Mouse (Mus musculus): Measurements from ENCODE around the gene Chrna1. TPM values are rescaled to one million over a fixed set of nuclear protein-coding genes. Genes with fewer than 3 reads are reported as not detected.
A peak's percentile ranks its signal among the peaks of the same experiment; 100 is the strongest.

Gene Chrna1
- polyA plus RNA-seq, 1 experiment from 2014 or later, result 0.20 TPM

- ATAC-seq, result no peak
- peak overlapping the region; percentile 9; the same call in 1 of the 2 replicates for H3K4me2 ChIP-seq (ENCODE audit: low read length)
- no peaks in the 10 kb centered on the region for H3K9me3 ChIP-seq (ENCODE audit: control insufficient read depth, low read length)
- H3K4me1 ChIP-seq (ENCODE audit: control insufficient read depth, insufficient read depth, low read depth, low read length), result no peaks in the 10 kb centered on the region
- no peaks in the 10 kb centered on the region for H3K27me3 ChIP-seq (replicated peaks; ENCODE audit: control insufficient read depth, insufficient read depth, low read length)
- H3K36me3 ChIP-seq (ENCODE audit: control insufficient read depth, insufficient read depth, low read length), result no peaks in the 10 kb centered on the region
- no peak overlapping the region for H3K27ac ChIP-seq (ENCODE audit: low read depth, low read length)
- WGBS, result 39% methylated on average over 9 of the region's 9 CpGs
- no peak overlapping the region for H3K4me3 ChIP-seq (ENCODE audit: low read length)
- no peak overlapping the region for H3K9ac ChIP-seq (ENCODE audit: low read depth, low read length)
These were observed 16.6 kb upstream of the Chrna1 start for GRCm38 (mm10) chr2:73596786-73597185.

GRCm38 (mm10) chr2:73596326-73596725 lies 16.2 kb upstream of the Chrna1 start:
- Histone ChIP-seq H3K9ac (ENCODE audit: low read depth, low read length) (no peak overlapping the region), H3K4me1 (ENCODE audit: control insufficient read depth, insufficient read depth, low read depth, low read length) (no peaks in the 10 kb centered on the region), H3K9me3 (ENCODE audit: control insufficient read depth, low read length) (no peaks in the 10 kb centered on the region), H3K4me2 (ENCODE audit: low read length) (no peak overlapping the region), H3K27me3 (replicated peaks; ENCODE audit: control insufficient read depth, insufficient read depth, low read length) (no peaks in the 10 kb centered on the region), H3K4me3 (ENCODE audit: low read length) (no peak overlapping the region), H3K36me3 (ENCODE audit: control insufficient read depth, insufficient read depth, low read length) (no peaks in the 10 kb centered on the region), H3K27ac (ENCODE audit: low read depth, low read length) (no peak overlapping the region)
- WGBS, result 78% methylated on average over 5 of the region's 5 CpGs
- ATAC-seq, result no peak

GRCm38 (mm10) chr2:73593101-73593439 lies 12.9 kb upstream of the Chrna1 start:
- H3K27ac ChIP-seq (ENCODE audit: low read depth, low read length), result no peak overlapping the region
- H3K9me3 ChIP-seq (ENCODE audit: control insufficient read depth, low read length), result no peaks in the 10 kb centered on the region
- H3K4me2 ChIP-seq (ENCODE audit: low read length), result no peak overlapping the region
- no peaks in the 10 kb centered on the region for H3K36me3 ChIP-seq (ENCODE audit: control insufficient read depth, insufficient read depth, low read length)
- no peak for ATAC-seq
- no peak overlapping the region for H3K4me3 ChIP-seq (ENCODE audit: low read length)
- H3K27me3 ChIP-seq (replicated peaks; ENCODE audit: control insufficient read depth, insufficient read depth, low read length), result no peaks in the 10 kb centered on the region
- H3K9ac ChIP-seq (ENCODE audit: low read depth, low read length), result no peak overlapping the region
- H3K4me1 ChIP-seq (ENCODE audit: control insufficient read depth, insufficient read depth, low read depth, low read length), result no peaks in the 10 kb centered on the region; the same call in 1 of the 2 replicates
- 83% methylated on average over 2 of the region's 2 CpGs for WGBS

GRCm38 (mm10) chr2:73592231-73593100 lies 12.3 kb upstream of the Chrna1 start:
- no peak overlapping the region for H3K4me2 ChIP-seq (ENCODE audit: low read length)
- no peak overlapping the region for H3K9ac ChIP-seq (ENCODE audit: low read depth, low read length)
- H3K4me3 ChIP-seq (ENCODE audit: low read length), result no peak overlapping the region
- H3K4me1 ChIP-seq (ENCODE audit: control insufficient read depth, insufficient read depth, low read depth, low read length), result no peaks in the 10 kb centered on the region; the same call in 1 of the 2 replicates
- 78% methylated on average over 14 of the region's 14 CpGs for WGBS
- no peaks in the 10 kb centered on the region for H3K36me3 ChIP-seq (ENCODE audit: control insufficient read depth, insufficient read depth, low read length)
- H3K9me3 ChIP-seq (ENCODE audit: control insufficient read depth, low read length), result no peaks in the 10 kb centered on the region
- ATAC-seq, result no peak
- no peak overlapping the region for H3K27ac ChIP-seq (ENCODE audit: low read depth, low read length)
- no peaks in the 10 kb centered on the region for H3K27me3 ChIP-seq (replicated peaks; ENCODE audit: control insufficient read depth, insufficient read depth, low read length)

GRCm38 (mm10) chr2:73591246-73591645 lies 11.1 kb upstream of the Chrna1 start:
- WGBS, result 60% methylated on average over 6 of the region's 6 CpGs
- Histone ChIP-seq H3K9ac (ENCODE audit: low read depth, low read length) (no peak overlapping the region), H3K9me3 (ENCODE audit: control insufficient read depth, low read length) (no peaks in the 10 kb centered on the region), H3K27me3 (replicated peaks; ENCODE audit: control insufficient read depth, insufficient read depth, low read length) (no peaks in the 10 kb centered on the region), H3K27ac (ENCODE audit: low read depth, low read length) (no peak overlapping the region), H3K36me3 (ENCODE audit: control insufficient read depth, insufficient read depth, low read length) (no peaks in the 10 kb centered on the region), H3K4me3 (ENCODE audit: low read length) (no peak overlapping the region), H3K4me1 (ENCODE audit: control insufficient read depth, insufficient read depth, low read depth, low read length) (no peaks in the 10 kb centered on the region; the same call in 1 of the 2 replicates), H3K4me2 (ENCODE audit: low read length) (no peak overlapping the region)
- no peak for ATAC-seq

GRCm38 (mm10) chr2:73590106-73590505 lies 10.0 kb upstream of the Chrna1 start:
- no peaks in the 10 kb centered on the region for H3K36me3 ChIP-seq (ENCODE audit: control insufficient read depth, insufficient read depth, low read length)
- 8% methylated on average over 12 of the region's 12 CpGs for WGBS
- H3K27me3 ChIP-seq (replicated peaks; ENCODE audit: control insufficient read depth, insufficient read depth, low read length), result no peaks in the 10 kb centered on the region
- no peaks in the 10 kb centered on the region; the same call in 1 of the 2 replicates for H3K4me1 ChIP-seq (ENCODE audit: control insufficient read depth, insufficient read depth, low read depth, low read length)
- peak; percentile 35; the same call in 1 of the 2 replicates for ATAC-seq
- H3K4me3 ChIP-seq (ENCODE audit: low read length), result peak overlapping the region; percentile 30
- peak overlapping the region; percentile 52 for H3K9ac ChIP-seq (ENCODE audit: low read depth, low read length)
- H3K27ac ChIP-seq (ENCODE audit: low read depth, low read length), result no peak overlapping the region
- peak overlapping the region; percentile 57 for H3K4me2 ChIP-seq (ENCODE audit: low read length)
- no peaks in the 10 kb centered on the region for H3K9me3 ChIP-seq (ENCODE audit: control insufficient read depth, low read length)

- no peaks in the 10 kb centered on the region for H3K9me3 ChIP-seq (ENCODE audit: control insufficient read depth, low read length)
- H3K4me3 ChIP-seq (ENCODE audit: low read length), result no peak overlapping the region
- no peaks in the 10 kb centered on the region for H3K36me3 ChIP-seq (ENCODE audit: control insufficient read depth, insufficient read depth, low read length)
- H3K4me1 ChIP-seq (ENCODE audit: control insufficient read depth, insufficient read depth, low read depth, low read length), result no peaks in the 10 kb centered on the region; the same call in 1 of the 2 replicates
- no peak overlapping the region for H3K4me2 ChIP-seq (ENCODE audit: low read length)
- ATAC-seq, result no peak
- no peak overlapping the region for H3K27ac ChIP-seq (ENCODE audit: low read depth, low read length)
- no peak overlapping the region for H3K9ac ChIP-seq (ENCODE audit: low read depth, low read length)
- WGBS, result 73% methylated on average over 2 of the region's 2 CpGs
- no peaks in the 10 kb centered on the region for H3K27me3 ChIP-seq (replicated peaks; ENCODE audit: control insufficient read depth, insufficient read depth, low read length)
These were observed 8.8 kb upstream of the Chrna1 start for GRCm38 (mm10) chr2:73588951-73589350.

GRCm38 (mm10) chr2:73587109-73587506 lies 7.0 kb upstream of the Chrna1 start:
- H3K36me3 ChIP-seq (ENCODE audit: control insufficient read depth, insufficient read depth, low read length), result no peaks in the 10 kb centered on the region
- no peaks in the 10 kb centered on the region for H3K9me3 ChIP-seq (ENCODE audit: control insufficient read depth, low read length)
- no peak for ATAC-seq
- H3K4me2 ChIP-seq (ENCODE audit: low read length), result no peak overlapping the region
- no peak overlapping the region for H3K27ac ChIP-seq (ENCODE audit: low read depth, low read length)
- no peaks in the 10 kb centered on the region; the same call in 1 of the 2 replicates for H3K4me1 ChIP-seq (ENCODE audit: control insufficient read depth, insufficient read depth, low read depth, low read length)
- no peak overlapping the region for H3K4me3 ChIP-seq (ENCODE audit: low read length)
- peaks cover 3% of the 10 kb centered on the region; the same call in 1 of the 2 replicates for H3K27me3 ChIP-seq (replicated peaks; ENCODE audit: control insufficient read depth, insufficient read depth, low read length)
- H3K9ac ChIP-seq (ENCODE audit: low read depth, low read length), result no peak overlapping the region
- 56% methylated on average over 4 of the region's 4 CpGs for WGBS

GRCm38 (mm10) chr2:73586392-73587108 lies 6.4 kb upstream of the Chrna1 start:
- Histone ChIP-seq H3K4me3 (ENCODE audit: low read length) (no peak overlapping the region), H3K4me2 (ENCODE audit: low read length) (no peak overlapping the region; the same call in 1 of the 2 replicates), H3K27ac (ENCODE audit: low read depth, low read length) (no peak overlapping the region), H3K27me3 (replicated peaks; ENCODE audit: control insufficient read depth, insufficient read depth, low read length) (peaks cover 3% of the 10 kb centered on the region; the same call in 1 of the 2 replicates), H3K4me1 (ENCODE audit: control insufficient read depth, insufficient read depth, low read depth, low read length) (no peaks in the 10 kb centered on the region; the same call in 1 of the 2 replicates), H3K36me3 (ENCODE audit: control insufficient read depth, insufficient read depth, low read length) (no peaks in the 10 kb centered on the region), H3K9ac (ENCODE audit: low read depth, low read length) (no peak overlapping the region), H3K9me3 (ENCODE audit: control insufficient read depth, low read length) (no peaks in the 10 kb centered on the region)
- ATAC-seq, result no peak
- WGBS, result 43% methylated on average over 10 of the region's 10 CpGs
